Mouse (Mus musculus) ES-E14 (cell line): Measurements from ENCODE around the gene Wnt3a.

ENCODE experiments used
- CHD2 ChIP-seq: IDR thresholded peaks from 2 replicates; pipeline ENCODE4 v1.6.1; 2014; ENCODE audit warnings: mild to moderate bottlenecking, low read depth, low read length, inconsistent platforms
- HCFC1 ChIP-seq: IDR thresholded peaks from 2 replicates; pipeline ENCODE4 v1.6.1; 2012; ENCODE audit warnings: low read length, inconsistent platforms, borderline replicate concordance; ENCODE audit not compliant: insufficient read depth
- ZNF384 ChIP-seq: IDR thresholded peaks from 2 replicates; pipeline ENCODE4 v1.6.1; 2012; ENCODE audit warnings: low read depth, low read length, inconsistent platforms

DNA sequence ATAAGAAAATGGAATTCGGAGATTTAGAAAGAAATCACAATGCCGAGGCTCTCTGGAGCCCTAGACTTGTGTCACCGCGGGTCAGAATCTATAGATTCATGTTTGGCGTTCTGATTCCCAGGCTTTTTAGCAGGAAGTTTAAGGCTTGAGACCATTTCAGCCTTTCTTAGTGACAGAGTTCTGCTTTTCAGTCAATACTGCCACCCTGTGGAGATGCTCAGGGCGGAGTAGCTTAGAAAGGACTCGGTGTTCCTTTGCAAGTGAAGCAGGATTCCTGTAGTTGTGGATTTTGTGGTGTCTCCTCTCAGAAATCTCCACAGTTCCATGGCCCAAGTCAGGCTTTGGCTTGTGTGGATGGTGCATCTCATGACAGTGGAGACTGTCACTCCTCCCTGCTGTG lies 7.4 kb upstream of the Wnt3a start:
- TF ChIP-seq CHD2: no peak
- TF ChIP-seq HCFC1: no peak
- TF ChIP-seq ZNF384: no peak
